Mouse (Mus musculus) lung, embryonic 14.5 days (tissue): Measurements from ENCODE around the gene Tceal6. TPM values are rescaled to one million over a fixed set of nuclear protein-coding genes. Genes with fewer than 3 reads are reported as not detected.
A peak's percentile ranks its signal among the peaks of the same experiment; 100 is the strongest.
"Not testable (repeated sequence)": the region's sequence is repeated elsewhere in the genome, so short reads cannot be mapped to it uniquely, and the experiment has no call there.

Source experiments
- ATAC-seq: fragments of 200-750 bp; cut with Nextera tagmentation; 2 replicates; pipeline ENCODE4 v1.8.0; 2017; ENCODE audit warnings: mild to moderate bottlenecking, moderate TSS enrichment, moderate library complexity; ENCODE audit not compliant: insufficient read depth
- DNase-seq: peaks from one replicate; pipeline ENCODE4 v3.0.0-alpha.2; 2015
- H3K27ac ChIP-seq: fragments of 300-500 bp; sonication (generic); 2 replicates; pipeline ENCODE4 v1.5.1; 2014; ENCODE audit warnings: low read depth, mild to moderate bottlenecking, moderate library complexity
- H3K27me3 ChIP-seq: fragments of 300-500 bp; sonication (generic); 2 replicates; pipeline ENCODE4 v1.6.1; 2014; ENCODE audit warnings: low read length, control low read depth; ENCODE audit not compliant: insufficient read depth
- H3K36me3 ChIP-seq: fragments of 300-500 bp; sonication (generic); 2 replicates; pipeline ENCODE4 v1.6.1; 2014; ENCODE audit warnings: control low read depth; ENCODE audit not compliant: insufficient read depth
- H3K4me1 ChIP-seq: fragments of 300-500 bp; sonication (generic); 2 replicates; pipeline ENCODE4 v1.6.1; 2014; ENCODE audit warnings: antibody characterized with exemption, control low read depth; ENCODE audit not compliant: insufficient read depth
- H3K4me2 ChIP-seq: fragments of 300-500 bp; sonication (generic); 2 replicates; pipeline ENCODE4 v1.6.1; 2014; ENCODE audit warnings: mild to moderate bottlenecking
- H3K4me3 ChIP-seq: fragments of 300-500 bp; sonication (generic); 2 replicates; pipeline ENCODE4 v1.5.1; 2014; ENCODE audit warnings: low read depth, low read length
- H3K9ac ChIP-seq: fragments of 300-500 bp; sonication (generic); 2 replicates; pipeline ENCODE4 v1.6.1; 2014
- H3K9me3 ChIP-seq: fragments of 300-500 bp; sonication (generic); 2 replicates; pipeline ENCODE4 v1.6.1; 2016; ENCODE audit warnings: low read depth, low read length, control low read depth
- CTCF ChIP-seq: IDR thresholded peaks from 2 replicates; pipeline ENCODE4 v1.5.1; 2016; ENCODE audit warnings: antibody characterized with exemption, low read depth
- WGBS: fragments of 180-500 bp; shearing (Covaris S2); extraction: QIAGEN DNeasy Blood & Tissue Kit; methylation state at CpG from one replicate; pipeline ENCODE4 v1.1.7; 2014; 5-methylcytosine and 5-hydroxymethylcytosine counted together
- polyA plus RNA-seq: library from polyadenylated mRNA; unstranded; fragments of >200 nt; fragmentation: Nextera tagmentation; extraction: Ambion mirVana; gene quantifications from 2 replicates; pipeline ENCODE4 v1.2.1, GENCODE M21; 2014

Tceal6 gene
- polyA plus RNA-seq = 0.20 and 0.54 TPM in 2 replicates

DNA sequence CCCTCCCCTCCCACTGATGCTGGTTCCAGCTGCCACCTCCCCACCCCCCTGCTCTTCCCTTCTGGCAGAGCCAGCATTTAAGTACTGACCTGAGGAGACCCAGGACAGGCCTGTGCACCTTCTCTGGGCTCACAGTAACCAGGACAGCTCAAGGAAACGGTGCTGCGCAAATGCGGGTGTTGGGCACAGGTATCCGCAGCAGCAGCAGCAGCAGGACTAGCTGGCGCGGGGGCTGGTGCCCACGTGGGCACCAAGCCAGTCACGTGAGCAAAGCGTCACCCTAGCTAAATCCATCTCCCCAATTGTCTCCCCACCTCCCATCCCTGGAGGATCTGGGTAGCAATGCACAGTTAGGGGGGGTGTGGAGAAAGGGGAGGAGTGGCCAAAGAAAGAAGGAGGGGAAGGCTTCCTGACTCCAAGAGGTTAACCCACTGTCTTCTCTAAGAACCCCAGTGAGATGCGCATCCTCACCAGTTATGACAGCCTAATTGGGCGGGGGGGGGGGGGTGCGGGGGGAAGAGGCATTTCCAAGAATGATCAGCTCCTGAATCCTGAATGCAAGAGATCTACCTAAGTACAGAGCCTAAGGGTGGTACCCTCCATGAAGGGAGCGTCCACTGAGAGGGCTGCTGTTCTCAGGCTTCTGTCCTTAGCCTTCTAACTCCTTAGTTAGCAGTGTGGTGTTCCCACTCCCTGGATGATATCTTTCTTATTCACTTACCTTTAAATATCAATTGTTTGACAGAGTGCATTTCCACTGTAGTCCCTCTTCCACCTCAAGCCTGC lies at the start of gene Tceal6:
Gene Tceal6, minus strand, starts transcription at position 252 of the 786 bp plus-strand sequence.
- peak within 1 kb of the TSS; percentile 56 for H3K4me2 ChIP-seq
- H3K27me3 ChIP-seq = no peaks in the 10 kb centered on the region
- H3K27ac ChIP-seq = no peak within 1 kb of the TSS
- 27% methylated on average over 12 of the region's 13 CpGs for WGBS
- no peak for TF ChIP-seq CTCF
- no peaks in the 10 kb centered on the region for H3K36me3 ChIP-seq
- H3K9me3 ChIP-seq = no peaks in the 10 kb centered on the region
- peak within 1 kb of the TSS; percentile 25 for H3K4me3 ChIP-seq
- ATAC-seq = 0 out of 2 replicates have a peak, but pooled peaks have one; percentile 38
- no peaks in the 10 kb centered on the region for H3K4me1 ChIP-seq
- no peak within 1 kb of the TSS for H3K9ac ChIP-seq
- no peak for DNase-seq

DNA sequence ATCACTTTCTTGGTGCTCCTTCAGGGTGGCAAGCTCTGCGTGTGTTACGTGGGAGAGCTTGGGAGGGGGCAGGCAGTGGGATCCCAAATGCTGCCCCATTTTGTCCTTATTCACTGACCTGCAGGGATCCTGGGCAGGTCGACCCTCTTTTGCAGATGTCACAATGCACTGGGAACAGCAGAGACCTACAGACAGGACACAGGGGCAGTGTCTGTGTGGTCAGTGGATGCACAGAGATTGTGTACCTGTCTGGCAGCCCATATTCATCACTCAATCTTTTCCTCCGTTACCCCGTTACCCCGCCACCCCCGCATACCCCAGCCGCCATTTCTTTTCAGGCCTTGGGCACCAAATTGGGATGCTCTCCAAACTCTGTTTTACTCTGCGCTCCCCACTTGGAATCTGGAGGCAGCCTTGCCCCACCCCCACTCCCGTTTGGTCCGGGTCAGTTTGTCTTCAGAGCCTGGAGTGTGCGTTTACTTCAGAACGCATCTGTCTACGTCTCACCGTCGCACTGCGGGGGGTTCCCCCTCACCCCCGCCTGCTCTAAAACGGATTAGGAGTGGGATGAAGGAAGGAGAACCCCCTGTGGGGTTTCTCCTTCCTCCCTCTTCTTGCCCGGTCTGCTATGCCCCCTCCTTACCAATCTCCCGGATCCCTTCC lies 583 bp downstream of the Tceal6 start:
- Histone ChIP-seq H3K4me2 (peak overlapping the region; percentile 56), H3K4me3 (peak overlapping the region; percentile 25)
- not testable (repeated sequence) for H3K36me3 ChIP-seq, H3K9me3 ChIP-seq, H3K9ac ChIP-seq, H3K27me3 ChIP-seq, H3K4me1 ChIP-seq, H3K27ac ChIP-seq, ATAC-seq
- peak; percentile 3 for DNase-seq
- 13% methylated on average over 18 of the region's 21 CpGs for WGBS

DNA sequence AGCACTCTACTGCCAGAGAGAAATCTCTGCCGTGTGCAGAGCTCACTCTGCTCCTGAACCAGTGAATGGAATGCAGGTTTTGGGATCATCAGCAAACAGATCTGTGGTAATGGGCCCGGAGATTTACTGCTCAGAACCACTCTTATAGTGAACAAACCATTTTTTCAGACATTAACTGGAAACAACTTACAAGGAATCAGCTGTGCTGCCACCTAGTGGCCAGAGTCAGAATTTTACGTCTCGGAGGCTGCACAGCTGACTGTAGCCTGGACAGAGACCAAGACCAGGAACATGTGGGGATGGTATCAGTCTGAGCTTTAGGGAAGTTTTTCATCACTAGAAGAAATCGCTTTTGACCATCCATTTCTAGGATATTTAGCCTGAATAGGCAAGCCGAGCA lies 20.6 kb downstream of the Tceal6 start:
- WGBS = no CpG with 5 or more reads among the region's 6 CpGs
- ATAC-seq = not testable (repeated sequence)

DNA sequence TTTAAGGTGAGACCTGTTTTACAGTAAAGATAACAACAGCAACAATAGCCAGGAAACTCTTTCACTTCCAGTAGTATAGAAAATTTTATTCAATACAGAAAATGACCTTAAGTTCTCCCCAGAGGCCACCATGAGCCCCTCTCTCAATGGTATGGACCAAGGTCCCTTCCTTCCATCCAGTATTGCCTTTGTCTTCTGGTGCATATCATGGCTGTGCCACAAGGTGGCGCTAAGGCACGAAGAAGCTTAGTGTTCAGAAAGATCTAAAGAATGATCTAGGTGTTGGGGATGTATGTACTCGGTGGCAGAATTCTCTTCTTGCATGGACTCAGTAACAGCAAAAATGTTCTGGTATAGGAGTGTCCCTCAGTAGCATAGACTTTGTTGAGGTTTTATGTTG lies 21.8 kb downstream of the Tceal6 start:
- not testable (repeated sequence) for H3K4me2 ChIP-seq, ATAC-seq, H3K9ac ChIP-seq, H3K27me3 ChIP-seq, DNase-seq, H3K4me1 ChIP-seq, H3K36me3 ChIP-seq, H3K27ac ChIP-seq, H3K4me3 ChIP-seq, H3K9me3 ChIP-seq
- no CpG with 5 or more reads among the region's 3 CpGs for WGBS

More for the DNA sequence above, 20.6 kb downstream of the Tceal6 start:
- not testable (repeated sequence) for H3K4me3 ChIP-seq, H3K9ac ChIP-seq, H3K27me3 ChIP-seq, H3K27ac ChIP-seq, H3K36me3 ChIP-seq, H3K9me3 ChIP-seq, H3K4me1 ChIP-seq, DNase-seq, H3K4me2 ChIP-seq

DNA sequence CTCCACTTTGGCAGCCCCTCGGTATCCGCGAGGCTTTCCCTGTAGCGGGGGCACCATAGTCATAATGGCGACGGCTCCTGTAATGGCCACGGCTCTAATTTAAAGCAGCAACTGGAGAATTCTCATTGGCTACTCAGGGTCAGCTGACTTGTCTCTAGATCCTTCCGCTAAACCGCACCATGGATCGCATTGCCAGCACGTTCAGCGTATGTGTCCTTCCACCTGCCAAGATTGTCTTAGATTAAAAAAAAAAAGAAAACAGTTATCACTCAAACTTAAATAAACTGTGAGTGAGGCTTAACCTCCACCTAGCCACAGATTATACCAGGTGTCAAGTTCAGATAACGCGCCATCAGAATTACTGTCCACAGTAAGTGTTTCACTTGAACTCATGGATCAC lies 33.0 kb downstream of the Tceal6 start, which contains the start of gene Gm15023:
Gene Gm15023, minus strand, starts transcription at position 101 of the 400 bp plus-strand sequence.
- not testable (repeated sequence) for ATAC-seq, DNase-seq, H3K9me3 ChIP-seq, H3K27me3 ChIP-seq, H3K4me1 ChIP-seq, H3K4me3 ChIP-seq, H3K4me2 ChIP-seq, H3K36me3 ChIP-seq, H3K27ac ChIP-seq, H3K9ac ChIP-seq
- WGBS = 96% methylated on average over 5 of the region's 14 CpGs

Other genes starting within 250 kb of the Tceal6 start
- 0.67 and 0.85 TPM in 2 replicates for gene Nxf2, start 245.9 kb downstream of the Tceal6 start, polyA plus RNA-seq
- 4.8 and 7.0 TPM in 2 replicates for gene Zmat1, start 201.5 kb downstream of the Tceal6 start, polyA plus RNA-seq
- not detected in 2 replicates for gene Gm15023, start 33.1 kb downstream of the Tceal6 start, polyA plus RNA-seq
- not detected in 2 replicates for gene Pramel3, start 91.6 kb upstream of the Tceal6 start, polyA plus RNA-seq
- gene Gm5128, start 162.6 kb upstream of the Tceal6 start, polyA plus RNA-seq = 0.04 TPM in 1 of 2 replicates, not detected in the other
- not detected in 2 replicates for gene Gm7903, start 223.1 kb upstream of the Tceal6 start, polyA plus RNA-seq